Comparison of ENCODE assay signal across 9 mouse cellular contexts in the genomic region with DNA sequence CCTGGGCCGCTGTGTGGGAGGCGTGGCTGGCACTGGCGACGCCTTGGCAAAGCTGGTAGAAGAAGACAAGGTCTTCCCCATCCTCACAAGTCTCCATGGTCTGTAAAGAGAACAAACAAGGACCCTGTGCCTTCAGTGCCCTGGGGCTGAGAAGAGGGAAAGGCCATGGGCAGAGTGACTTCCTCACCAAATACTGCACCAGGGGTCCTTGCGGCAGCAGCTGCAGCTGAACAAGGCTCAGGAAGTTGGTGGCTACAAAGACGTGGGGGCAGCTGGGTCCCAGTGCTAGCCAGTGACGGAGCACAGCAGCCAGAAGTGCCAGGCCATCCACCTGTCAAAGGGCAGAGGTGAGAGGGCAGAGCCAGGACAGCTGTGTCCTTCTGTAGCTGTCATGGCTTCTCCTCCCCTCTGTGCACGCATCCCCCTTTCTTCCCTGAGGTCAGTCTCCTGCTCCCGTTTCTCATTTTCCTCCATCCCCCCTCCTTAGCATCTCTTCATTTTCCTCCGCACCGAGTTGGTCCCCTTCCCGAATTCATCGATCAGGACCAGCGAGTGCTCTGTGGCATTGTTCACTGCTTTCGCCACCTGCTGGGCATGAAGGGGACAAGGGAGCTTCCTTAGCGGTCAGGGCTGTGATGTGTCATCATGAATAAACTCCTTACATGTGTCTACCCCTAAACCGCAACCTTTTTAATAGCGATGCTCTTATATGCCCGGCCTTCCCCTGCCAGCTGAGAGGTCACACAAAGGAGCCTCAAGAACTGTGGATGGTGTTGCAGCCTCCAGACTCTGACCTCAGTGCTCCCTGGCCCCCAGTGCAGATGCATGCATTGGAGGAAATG. TPM values are rescaled to one million over a fixed set of nuclear protein-coding genes. Genes with fewer than 3 reads are reported as not detected.
DNase-seq lines count a peak whose midpoint lies in the region; ATAC-seq and TF ChIP-seq lines count a peak whose summit lies in the region.
"Had no signal": no experiment of that assay in that cellular context is flagged by ENCODE, and none has a peak within 500 bp of the region (broad histone marks: within the 10 kb centered on the region; RNA-seq: fewer than 3 reads in every experiment).

No protein-coding gene starts in this region.

- H3K9ac ChIP-seq in forebrain, embryonic 13.5 days, result peak overlapping the region; percentile 35
- H3K9ac ChIP-seq in liver, postnatal 0 days (replicated peaks), result no peak overlapping the region; the same call in 1 of the 2 replicates
- peak overlapping the region; percentile 7 for H3K9ac ChIP-seq in neural tube, embryonic 11.5 days (ENCODE audit: low read length)

- peak; percentile 60 for DNase-seq in CD4-positive, CD25-positive, alpha-beta regulatory T cell, adult 2 months (ENCODE audit: low read depth, low spot score)
- DNase-seq in 3134 (ENCODE audit: extremely low read depth, insufficient read length, low spot score), result peak; percentile 52
- DNase-seq in liver, postnatal 0 days, result peak; percentile 48
- peak; percentile 52 for DNase-seq in neural tube, embryonic 11.5 days (ENCODE audit: low spot score)
- DNase-seq in frontal cortex, postnatal 14 days (ENCODE audit: low spot score in 2 of 2), result no peak
- no peak for DNase-seq in layer of hippocampus, postnatal 14 days (ENCODE audit: low spot score in 2 of 2)

- H3K9me3 ChIP-seq in forebrain, embryonic 13.5 days (replicated peaks), result no peaks in the 10 kb centered on the region
- no peaks in the 10 kb centered on the region for H3K9me3 ChIP-seq in liver, postnatal 0 days (ENCODE audit: low read length)
- no peaks in the 10 kb centered on the region for H3K9me3 ChIP-seq in neural tube, embryonic 11.5 days (ENCODE audit: control insufficient read depth, low read length)
- H3K9me3 ChIP-seq: embryonic facial prominence, embryonic 12.5 days had no signal

- no peak for ATAC-seq in CD4-positive, CD25-positive, alpha-beta regulatory T cell, adult 4 months
- ATAC-seq in forebrain, embryonic 13.5 days, result no peak
- no peak for ATAC-seq in liver, postnatal 0 days
- no peak for ATAC-seq in neural tube, embryonic 11.5 days (ENCODE audit: insufficient read depth, low FRiP score, low TSS enrichment)

- no peaks in the 10 kb centered on the region for H3K36me3 ChIP-seq in forebrain, embryonic 13.5 days (ENCODE audit: poor library complexity, severe bottlenecking)
- no peaks in the 10 kb centered on the region for H3K36me3 ChIP-seq in liver, postnatal 0 days (replicated peaks; ENCODE audit: insufficient read depth, low read length)
- H3K36me3 ChIP-seq in neural tube, embryonic 11.5 days (ENCODE audit: control insufficient read depth, insufficient read depth, low read length), result no peaks in the 10 kb centered on the region
- H3K36me3 ChIP-seq: embryonic facial prominence, embryonic 12.5 days had no signal

- no peak overlapping the region for H3K4me3 ChIP-seq in forebrain, embryonic 13.5 days
- no peak overlapping the region for H3K4me3 ChIP-seq in liver, postnatal 0 days (ENCODE audit: low read depth, low read length)
- H3K4me3 ChIP-seq in neural tube, embryonic 11.5 days (ENCODE audit: low read depth, low read length), result peak overlapping the region; percentile 8; the same call in 1 of the 2 replicates
- H3K4me3 ChIP-seq: embryonic facial prominence, embryonic 12.5 days had no signal

- peak; percentile 70 for TF ChIP-seq CTCF in liver, postnatal 0 days (IDR thresholded peaks at IDR 0.05; ENCODE audit: low read depth)

- H3K27me3 ChIP-seq in forebrain, embryonic 13.5 days, result 0 out of 2 replicates have a peak, but pooled peaks cover 4% of the 10 kb centered on the region
- H3K27me3 ChIP-seq in liver, postnatal 0 days (ENCODE audit: insufficient read depth, low read length), result no peaks in the 10 kb centered on the region
- H3K27me3 ChIP-seq in neural tube, embryonic 11.5 days (ENCODE audit: control insufficient read depth, insufficient read depth, low read length), result no peaks in the 10 kb centered on the region
- H3K27me3 ChIP-seq: embryonic facial prominence, embryonic 12.5 days had no signal

- peak overlapping the region; percentile 27; the same call in 1 of the 2 replicates for H3K4me2 ChIP-seq in forebrain, embryonic 13.5 days
- no peak overlapping the region for H3K4me2 ChIP-seq in liver, postnatal 0 days (ENCODE audit: low read depth, low read length)
- peak overlapping the region; percentile 26 for H3K4me2 ChIP-seq in neural tube, embryonic 11.5 days (ENCODE audit: low read depth)
- H3K4me2 ChIP-seq: embryonic facial prominence, embryonic 12.5 days had no signal

- no peak overlapping the region for H3K27ac ChIP-seq in forebrain, embryonic 13.5 days
- H3K27ac ChIP-seq in liver, postnatal 0 days (ENCODE audit: low read depth), result peak overlapping the region; percentile 48; the same call in 1 of the 2 replicates
- no peak overlapping the region for H3K27ac ChIP-seq in neural tube, embryonic 11.5 days (ENCODE audit: low read depth, low read length)
- H3K27ac ChIP-seq: embryonic facial prominence, embryonic 12.5 days had no signal

- WGBS in forebrain, embryonic 13.5 days, result 33% methylated on average over 19 of the region's 19 CpGs
- WGBS in liver, postnatal 0 days (ENCODE audit: insufficient replicate concordance), result 30% methylated on average over 19 of the region's 19 CpGs
- WGBS in neural tube, embryonic 11.5 days, result 31% methylated on average over 19 of the region's 19 CpGs

- peaks cover 36% of the 10 kb centered on the region for H3K4me1 ChIP-seq in forebrain, embryonic 13.5 days
- H3K4me1 ChIP-seq in liver, postnatal 0 days (ENCODE audit: insufficient read depth), result peaks cover 12% of the 10 kb centered on the region
- peaks cover 2% of the 10 kb centered on the region; the same call in 1 of the 2 replicates for H3K4me1 ChIP-seq in neural tube, embryonic 11.5 days (ENCODE audit: control insufficient read depth, insufficient read depth, low read length)

- TF ChIP-seq EP300 in liver, postnatal 0 days (IDR thresholded peaks at IDR 0.05; ENCODE audit: low read depth), result no peak

RNA-seq across cellular contexts. Expression of a gene that starts 2.1 kb away (rescaled TPM):
- 1 to 10 TPM; 2.7 to 2.8 TPM for polyA plus RNA-seq in CD4-positive, CD25-positive, alpha-beta regulatory T cell, adult 4 months (2017; shearing (Covaris generic))
- polyA plus RNA-seq in forebrain, embryonic 13.5 days (2015; fragmentation: Nextera tagmentation; extraction: Ambion mirVana), result 7.2 and 7.8 TPM in 2 replicates
- 3.3 and 4.1 TPM in 2 replicates for polyA plus RNA-seq in liver, postnatal 0 days (2015; fragmentation: Nextera tagmentation; extraction: Ambion mirVana)
- polyA plus RNA-seq in neural tube, embryonic 11.5 days (2014; fragmentation: Nextera tagmentation; extraction: Ambion mirVana), result 3.9 and 5.2 TPM in 2 replicates
- 1 to 10 TPM; 1.8 to 2.6 TPM for total RNA-seq in layer of hippocampus, postnatal 14 days (2021)

RNA-seq across cellular contexts. Expression of a gene that starts 13.5 kb away (rescaled TPM):
- polyA plus RNA-seq in CD4-positive, CD25-positive, alpha-beta regulatory T cell, adult 4 months (2017; shearing (Covaris generic)), result under 1 TPM; 0.12 to 0.14 TPM
- 0.18 and 0.20 TPM in 2 replicates for polyA plus RNA-seq in forebrain, embryonic 13.5 days (2015; fragmentation: Nextera tagmentation; extraction: Ambion mirVana)
- polyA plus RNA-seq in liver, postnatal 0 days (2015; fragmentation: Nextera tagmentation; extraction: Ambion mirVana), result 0.09 and 0.12 TPM in 2 replicates
- polyA plus RNA-seq in neural tube, embryonic 11.5 days (2014; fragmentation: Nextera tagmentation; extraction: Ambion mirVana), result 0.08 TPM in 1 of 2 replicates, not detected in the other
- under 1 TPM; 0.14 to 0.21 TPM for total RNA-seq in layer of hippocampus, postnatal 14 days (2021)

RNA-seq across cellular contexts. Expression of a gene that starts 16.6 kb away (rescaled TPM):
- 1 to 10 TPM; 1.8 to 2.5 TPM for polyA plus RNA-seq in CD4-positive, CD25-positive, alpha-beta regulatory T cell, adult 4 months (2017; shearing (Covaris generic))
- 4.5 and 5.9 TPM in 2 replicates for polyA plus RNA-seq in forebrain, embryonic 13.5 days (2015; fragmentation: Nextera tagmentation; extraction: Ambion mirVana)
- polyA plus RNA-seq in liver, postnatal 0 days (2015; fragmentation: Nextera tagmentation; extraction: Ambion mirVana), result 3.8 and 4.2 TPM in 2 replicates
- polyA plus RNA-seq in neural tube, embryonic 11.5 days (2014; fragmentation: Nextera tagmentation; extraction: Ambion mirVana), result 4.1 and 6.2 TPM in 2 replicates
- 1 to 10 TPM in 1 of 2 experiments, under 1 TPM in 1; 0.79 to 1.9 TPM for total RNA-seq in layer of hippocampus, postnatal 14 days (2021)

RNA-seq across cellular contexts. Expression of a gene that starts 19.9 kb away (rescaled TPM):
- polyA plus RNA-seq in CD4-positive, CD25-positive, alpha-beta regulatory T cell, adult 4 months (2017; shearing (Covaris generic)), result 100 to 1,000 TPM; 490 to 619 TPM
- polyA plus RNA-seq in forebrain, embryonic 13.5 days (2015; fragmentation: Nextera tagmentation; extraction: Ambion mirVana), result 141 and 147 TPM in 2 replicates
- 98.6 and 102 TPM in 2 replicates for polyA plus RNA-seq in liver, postnatal 0 days (2015; fragmentation: Nextera tagmentation; extraction: Ambion mirVana)
- polyA plus RNA-seq in neural tube, embryonic 11.5 days (2014; fragmentation: Nextera tagmentation; extraction: Ambion mirVana), result 82.8 and 89.7 TPM in 2 replicates
- total RNA-seq in layer of hippocampus, postnatal 14 days (2021), result 10 to 100 TPM; 11.7 to 14.8 TPM

RNA-seq across cellular contexts. Expression of a gene that starts 28.9 kb away (rescaled TPM):
- polyA plus RNA-seq in CD4-positive, CD25-positive, alpha-beta regulatory T cell, adult 4 months (2017; shearing (Covaris generic)), result 1 to 10 TPM; 1.1 to 6.3 TPM
- polyA plus RNA-seq in forebrain, embryonic 13.5 days (2015; fragmentation: Nextera tagmentation; extraction: Ambion mirVana), result 543 and 566 TPM in 2 replicates
- polyA plus RNA-seq in liver, postnatal 0 days (2015; fragmentation: Nextera tagmentation; extraction: Ambion mirVana), result 15.8 and 17.2 TPM in 2 replicates
- 638 and 659 TPM in 2 replicates for polyA plus RNA-seq in neural tube, embryonic 11.5 days (2014; fragmentation: Nextera tagmentation; extraction: Ambion mirVana)
- 10 to 100 TPM; 26.4 to 33.1 TPM for total RNA-seq in layer of hippocampus, postnatal 14 days (2021)

Comparison
In these comparisons a context has a peak if more than half of its experiments do, and no peak if none do; other contexts are left out.
1. DNase-seq: peak in CD4-positive, CD25-positive, alpha-beta regulatory T cell, adult 2 months (single experiment), 3134 (single experiment), liver, postnatal 0 days (single experiment) and neural tube, embryonic 11.5 days (single experiment); none in frontal cortex, postnatal 14 days (0 of 2) and layer of hippocampus, postnatal 14 days (0 of 2).